Comparison of ENCODE assay signal across 10 mouse cellular contexts in genomic region chr11:98849196-98849894, GRCm38 (mm10). TPM values are rescaled to one million over a fixed set of nuclear protein-coding genes. Genes with fewer than 3 reads are reported as not detected.
DNase-seq lines count a peak whose midpoint lies in the region; ATAC-seq and TF ChIP-seq lines count a peak whose summit lies in the region.
"Had no signal": no experiment of that assay in that cellular context is flagged by ENCODE, and none has a peak within 500 bp of the region (broad histone marks: within the 10 kb centered on the region; RNA-seq: fewer than 3 reads in every experiment).

No protein-coding gene starts in this region.

- intact Hi-C loops in left cerebral cortex, postnatal 14 days (cut with DNase I): no loop called here

- no peak overlapping the region for H3K4me3 ChIP-seq in intestine, embryonic 15.5 days (replicated peaks)
- H3K4me3 ChIP-seq in intestine, postnatal 0 days (ENCODE audit: low read depth, low read length): no peak overlapping the region
- no peak overlapping the region for H3K4me3 ChIP-seq in hindbrain, embryonic 15.5 days
- no peak overlapping the region for H3K4me3 ChIP-seq in myocyte

- H3ac ChIP-seq in myocyte (ENCODE audit: control insufficient read depth, insufficient read length): no peak overlapping the region

- no peak overlapping the region for H3K9ac ChIP-seq in intestine, embryonic 15.5 days
- no peak overlapping the region for H3K9ac ChIP-seq in intestine, postnatal 0 days (ENCODE audit: low read depth, low read length)
- H3K9ac ChIP-seq in hindbrain, embryonic 15.5 days: no peak overlapping the region

- ATAC-seq in intestine, embryonic 15.5 days: no peak
- no peak for ATAC-seq in intestine, postnatal 0 days
- peak; percentile 24; the same call in 1 of the 2 replicates for ATAC-seq in hindbrain, embryonic 15.5 days (ENCODE audit: low FRiP score, low read depth)

- H3K79me2 ChIP-seq in myocyte (ENCODE audit: control insufficient read depth, insufficient read depth): no peaks in the 10 kb centered on the region

- TF ChIP-seq POLR2A in myocyte (IDR thresholded peaks at IDR 0.05; ENCODE audit: insufficient read length, low read depth): no peak

- no peaks in the 10 kb centered on the region for H3K36me3 ChIP-seq in intestine, embryonic 15.5 days
- H3K36me3 ChIP-seq in intestine, postnatal 0 days (ENCODE audit: control insufficient read depth, insufficient read depth): no peaks in the 10 kb centered on the region
- H3K36me3 ChIP-seq in hindbrain, embryonic 15.5 days: peaks cover 17% of the 10 kb centered on the region
- no peaks in the 10 kb centered on the region for H3K36me3 ChIP-seq in myocyte (ENCODE audit: control insufficient read depth, insufficient read depth)

- peak; percentile 80 for DNase-seq in embryo, embryonic 10 days (ENCODE audit: low spot score)
- DNase-seq in left cerebral cortex, postnatal 14 days (ENCODE audit: low spot score in 2 of 2): no peak
- no peak for DNase-seq in urinary bladder, adult 2 months (ENCODE audit: low spot score)
- DNase-seq in layer of hippocampus, adult 9-10 months (ENCODE audit: low spot score): no peak
- DNase-seq: cerebellum, adult 9-11 months; thymus, postnatal 14 days had no signal

- no peak; the same call in 1 of the 2 replicates for TF ChIP-seq CTCF in intestine, postnatal 0 days (IDR thresholded peaks at IDR 0.05; ENCODE audit: low read depth)

- no peak overlapping the region for H3K27ac ChIP-seq in intestine, embryonic 15.5 days
- no peak overlapping the region for H3K27ac ChIP-seq in intestine, postnatal 0 days (ENCODE audit: low read depth, low read length)
- H3K27ac ChIP-seq in hindbrain, embryonic 15.5 days (replicated peaks): 0 out of 2 replicates have a peak overlapping the region, but pooled peaks have one; percentile 28

- peak overlapping the region; percentile 28; the same call in 1 of the 2 replicates for H3K4me2 ChIP-seq in intestine, embryonic 15.5 days (replicated peaks)
- no peak overlapping the region; the same call in 1 of the 2 replicates for H3K4me2 ChIP-seq in intestine, postnatal 0 days (replicated peaks; ENCODE audit: low read depth)
- H3K4me2 ChIP-seq in hindbrain, embryonic 15.5 days: peak overlapping the region; percentile 52
- H3K4me2 ChIP-seq in myocyte (ENCODE audit: low read depth): no peak overlapping the region

- peaks cover 11% of the 10 kb centered on the region for H3K4me1 ChIP-seq in intestine, embryonic 15.5 days (replicated peaks)
- H3K4me1 ChIP-seq in intestine, postnatal 0 days (replicated peaks; ENCODE audit: control insufficient read depth, insufficient read depth, low read length): 0 out of 2 replicates have a peak, but pooled peaks cover 2% of the 10 kb centered on the region
- H3K4me1 ChIP-seq in hindbrain, embryonic 15.5 days (replicated peaks): peaks cover 24% of the 10 kb centered on the region

- WGBS in intestine, embryonic 15.5 days: 24% methylated on average over 19 of the region's 19 CpGs
- WGBS in intestine, postnatal 0 days: 31% methylated on average over 19 of the region's 19 CpGs
- WGBS in hindbrain, embryonic 15.5 days: 5% methylated on average over 19 of the region's 19 CpGs

- H3K27me3 ChIP-seq in intestine, embryonic 15.5 days (replicated peaks): no peaks in the 10 kb centered on the region
- H3K27me3 ChIP-seq in intestine, postnatal 0 days (replicated peaks; ENCODE audit: control insufficient read depth, insufficient read depth, low read length): no peaks in the 10 kb centered on the region
- no peaks in the 10 kb centered on the region for H3K27me3 ChIP-seq in hindbrain, embryonic 15.5 days
- no peaks in the 10 kb centered on the region for H3K27me3 ChIP-seq in myocyte (ENCODE audit: control insufficient read depth, insufficient read depth, insufficient read length)

- H3K9me3 ChIP-seq in intestine, embryonic 15.5 days: no peaks in the 10 kb centered on the region
- H3K9me3 ChIP-seq in intestine, postnatal 0 days (ENCODE audit: control insufficient read depth): no peaks in the 10 kb centered on the region
- H3K9me3 ChIP-seq in hindbrain, embryonic 15.5 days: no peaks in the 10 kb centered on the region

TF ChIP-seq in myocyte, 11 proteins besides CTCF, POLR2A, EP300 and RAD21:
- TF ChIP-seq E2F4 (IDR thresholded peaks at IDR 0.05; ENCODE audit: insufficient read depth) (no peak), POLR2AphosphoS2 (IDR thresholded peaks at IDR 0.05; ENCODE audit: insufficient read length, low read depth) (peak; percentile 30), MAX (IDR thresholded peaks at IDR 0.05; ENCODE audit: low read depth) (no peak), MYOD1 (IDR thresholded peaks at IDR 0.05; ENCODE audit: control insufficient read depth in 1 of 3, insufficient read length in 2 of 3, low read depth in 2 of 3) (peak in 2 of 3 experiments; percentile 14 to 74), REST (IDR thresholded peaks at IDR 0.05; ENCODE audit: insufficient read depth, insufficient read length) (no peak), MYOG (IDR thresholded peaks at IDR 0.05; ENCODE audit: control insufficient read depth in 1 of 3, insufficient read depth in 1 of 3, insufficient read length in 2 of 3, low read depth in 2 of 3) (peak in 2 of 3 experiments; percentile 66 to 92), SRF (IDR thresholded peaks at IDR 0.05; ENCODE audit: control insufficient read depth, insufficient read length, low read depth) (no peak), TCF3 (IDR thresholded peaks at IDR 0.05; ENCODE audit: insufficient read length, low read depth) (peak; percentile 47)

RNA-seq across cellular contexts. Expression of gene Rapgefl1, which starts 12.8 kb away (rescaled TPM):
- polyA plus RNA-seq in intestine, embryonic 15.5 days (2015; fragmentation: Nextera tagmentation; extraction: Ambion mirVana): 1.1 and 1.2 TPM in 2 replicates
- 0.69 and 0.80 TPM in 2 replicates for polyA plus RNA-seq in intestine, postnatal 0 days (2015; fragmentation: Nextera tagmentation; extraction: Ambion mirVana)
- polyA plus RNA-seq in hindbrain, embryonic 15.5 days (2015; fragmentation: Nextera tagmentation; extraction: Ambion mirVana): 10.5 and 13.1 TPM in 2 replicates
- polyA plus RNA-seq in myocyte (2012; fragmentation: generic; extraction: Trizol): 3.5 TPM
- total RNA-seq in left cerebral cortex, postnatal 14 days (2021): 100 to 1,000 TPM; 141 to 143 TPM
- polyA plus RNA-seq in urinary bladder, adult 2 months (2012; rRNA removed): 56.6 and 66.4 TPM in 2 replicates

RNA-seq across cellular contexts. Expression of gene Wipf2, which starts 14.1 kb away (rescaled TPM):
- polyA plus RNA-seq in intestine, embryonic 15.5 days (2015; fragmentation: Nextera tagmentation; extraction: Ambion mirVana): 3.7 and 4.2 TPM in 2 replicates
- polyA plus RNA-seq in intestine, postnatal 0 days (2015; fragmentation: Nextera tagmentation; extraction: Ambion mirVana): 3.9 and 5.0 TPM in 2 replicates
- polyA plus RNA-seq in hindbrain, embryonic 15.5 days (2015; fragmentation: Nextera tagmentation; extraction: Ambion mirVana): 4.4 and 4.5 TPM in 2 replicates
- 5.3 TPM for polyA plus RNA-seq in myocyte (2012; fragmentation: generic; extraction: Trizol)
- 10 to 100 TPM; 45.5 to 45.9 TPM for total RNA-seq in left cerebral cortex, postnatal 14 days (2021)
- polyA plus RNA-seq in urinary bladder, adult 2 months (2012; rRNA removed): 19.2 and 26.0 TPM in 2 replicates

RNA-seq across cellular contexts. Expression of gene Casc3, which starts 44.6 kb away (rescaled TPM):
- 28.2 and 29.8 TPM in 2 replicates for polyA plus RNA-seq in intestine, embryonic 15.5 days (2015; fragmentation: Nextera tagmentation; extraction: Ambion mirVana)
- polyA plus RNA-seq in intestine, postnatal 0 days (2015; fragmentation: Nextera tagmentation; extraction: Ambion mirVana): 10.8 and 12.4 TPM in 2 replicates
- 49.4 and 54.2 TPM in 2 replicates for polyA plus RNA-seq in hindbrain, embryonic 15.5 days (2015; fragmentation: Nextera tagmentation; extraction: Ambion mirVana)
- polyA plus RNA-seq in myocyte (2012; fragmentation: generic; extraction: Trizol): 22.1 TPM
- 10 to 100 TPM; 53.1 to 54.6 TPM for total RNA-seq in left cerebral cortex, postnatal 14 days (2021)
- polyA plus RNA-seq in urinary bladder, adult 2 months (2012; rRNA removed): 24.7 and 29.5 TPM in 2 replicates

RNA-seq across cellular contexts. Expression of gene Msl1, which starts 54.0 kb away (rescaled TPM):
- polyA plus RNA-seq in intestine, embryonic 15.5 days (2015; fragmentation: Nextera tagmentation; extraction: Ambion mirVana): 18.9 and 19.7 TPM in 2 replicates
- 12.6 and 15.1 TPM in 2 replicates for polyA plus RNA-seq in intestine, postnatal 0 days (2015; fragmentation: Nextera tagmentation; extraction: Ambion mirVana)
- polyA plus RNA-seq in hindbrain, embryonic 15.5 days (2015; fragmentation: Nextera tagmentation; extraction: Ambion mirVana): 31.7 and 33.1 TPM in 2 replicates
- 35.6 TPM for polyA plus RNA-seq in myocyte (2012; fragmentation: generic; extraction: Trizol)
- total RNA-seq in left cerebral cortex, postnatal 14 days (2021): 100 to 1,000 TPM; 168 to 170 TPM
- 57.0 and 58.7 TPM in 2 replicates for polyA plus RNA-seq in urinary bladder, adult 2 months (2012; rRNA removed)

RNA-seq across cellular contexts. Expression of gene Cdc6, which starts 58.3 kb away (rescaled TPM):
- polyA plus RNA-seq in intestine, embryonic 15.5 days (2015; fragmentation: Nextera tagmentation; extraction: Ambion mirVana): 24.0 and 26.7 TPM in 2 replicates
- polyA plus RNA-seq in intestine, postnatal 0 days (2015; fragmentation: Nextera tagmentation; extraction: Ambion mirVana): 4.0 and 4.5 TPM in 2 replicates
- 5.5 and 6.0 TPM in 2 replicates for polyA plus RNA-seq in hindbrain, embryonic 15.5 days (2015; fragmentation: Nextera tagmentation; extraction: Ambion mirVana)
- polyA plus RNA-seq in myocyte (2012; fragmentation: generic; extraction: Trizol): 2.6 TPM
- total RNA-seq in left cerebral cortex, postnatal 14 days (2021): under 1 TPM; 0.47 to 0.57 TPM
- 2.7 and 3.8 TPM in 2 replicates for polyA plus RNA-seq in urinary bladder, adult 2 months (2012; rRNA removed)

Comparison
In these comparisons a context has a peak if more than half of its experiments do, and no peak if none do; other contexts are left out.
1. H3K4me2 ChIP-seq: peak in intestine, embryonic 15.5 days (single experiment) and hindbrain, embryonic 15.5 days (single experiment); none in intestine, postnatal 0 days (single experiment) and myocyte (single experiment).